Mouse (Mus musculus): ENCODE results near the gene Nrap. TPM values are rescaled to one million over a fixed set of nuclear protein-coding genes. Genes with fewer than 3 reads are reported as not detected.

Nrap gene
- polyA plus RNA-seq, 1 experiment from 2014 or later, result 9.6 TPM

DNA sequence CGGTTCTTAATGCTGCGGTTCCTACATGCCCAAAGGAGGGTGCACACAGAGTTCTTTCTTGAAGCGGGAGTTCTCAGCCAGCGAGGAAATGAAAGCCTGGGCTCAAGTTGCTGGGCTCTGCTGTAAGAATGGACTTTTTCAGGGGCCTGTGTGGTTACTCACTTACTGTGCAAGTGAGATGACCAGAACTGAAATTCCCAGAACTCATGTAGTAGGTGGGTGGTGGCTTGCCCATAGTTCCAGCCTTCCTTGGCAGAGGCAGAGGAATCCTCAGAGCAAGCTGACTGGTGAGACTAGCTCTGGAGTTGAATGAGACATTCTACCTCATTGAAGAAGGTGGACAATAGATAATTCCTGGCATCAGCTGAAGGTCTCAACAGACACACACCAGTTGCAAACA, 16.0 kb upstream of the Nrap start:
- Histone ChIP-seq H3K4me2 (ENCODE audit: low read depth, low read length) (no peak overlapping the region), H3K27me3 (replicated peaks; ENCODE audit: control insufficient read depth, insufficient read depth, low read length) (no peaks in the 10 kb centered on the region), H3K4me3 (ENCODE audit: low read depth, low read length) (no peak overlapping the region), H3K9me3 (ENCODE audit: control insufficient read depth, low read length) (no peaks in the 10 kb centered on the region), H3K27ac (replicated peaks; ENCODE audit: low read depth, low read length) (no peak overlapping the region), H3K36me3 (ENCODE audit: control insufficient read depth, insufficient read depth, low read length) (peaks cover 20% of the 10 kb centered on the region), H3K9ac (ENCODE audit: low read depth, low read length) (no peak overlapping the region), H3K4me1 (ENCODE audit: control insufficient read depth, insufficient read depth, low read length) (no peaks in the 10 kb centered on the region)
- 93% methylated on average over 4 of the region's 4 CpGs for WGBS
- no peak for DNase-seq (ENCODE audit: low spot score)
- ATAC-seq (ENCODE audit: low read depth), result no peak

DNA sequence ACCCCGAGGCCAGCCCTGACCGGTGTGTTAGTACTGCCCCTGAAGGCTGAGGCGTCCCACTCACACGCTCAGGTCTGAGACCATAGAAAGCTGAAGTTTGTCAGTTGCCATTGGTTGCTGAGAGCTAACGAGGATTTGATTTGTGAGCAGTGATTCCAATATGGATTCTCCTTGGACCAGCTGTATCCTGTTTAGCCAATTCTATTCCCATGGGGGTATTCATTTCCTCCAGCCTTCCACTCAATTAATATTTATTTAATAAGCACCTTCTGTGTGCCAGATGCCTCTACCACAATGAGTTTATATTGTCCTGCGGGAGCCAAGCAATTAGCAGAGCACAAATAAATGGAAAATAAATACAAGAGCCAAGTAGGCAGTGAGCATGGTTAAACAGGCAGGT, 12.0 kb upstream of the Nrap start:
- no peak overlapping the region for H3K4me2 ChIP-seq (ENCODE audit: low read depth, low read length)
- H3K9ac ChIP-seq (ENCODE audit: low read depth, low read length), result no peak overlapping the region
- DNase-seq (ENCODE audit: low spot score) (no peak), ATAC-seq (ENCODE audit: low read depth) (no peak)
- H3K27me3 ChIP-seq (replicated peaks; ENCODE audit: control insufficient read depth, insufficient read depth, low read length), result no peaks in the 10 kb centered on the region
- H3K4me1 ChIP-seq (ENCODE audit: control insufficient read depth, insufficient read depth, low read length), result 0 out of 2 replicates have a peak, but pooled peaks cover 6% of the 10 kb centered on the region
- H3K36me3 ChIP-seq (ENCODE audit: control insufficient read depth, insufficient read depth, low read length), result peaks cover 3% of the 10 kb centered on the region; the same call in 1 of the 2 replicates
- no peak overlapping the region for H3K4me3 ChIP-seq (ENCODE audit: low read depth, low read length)
- WGBS, result 69% methylated on average over 6 of the region's 6 CpGs
- no peak overlapping the region for H3K27ac ChIP-seq (replicated peaks; ENCODE audit: low read depth, low read length)
- H3K9me3 ChIP-seq (ENCODE audit: control insufficient read depth, low read length), result no peaks in the 10 kb centered on the region

DNA sequence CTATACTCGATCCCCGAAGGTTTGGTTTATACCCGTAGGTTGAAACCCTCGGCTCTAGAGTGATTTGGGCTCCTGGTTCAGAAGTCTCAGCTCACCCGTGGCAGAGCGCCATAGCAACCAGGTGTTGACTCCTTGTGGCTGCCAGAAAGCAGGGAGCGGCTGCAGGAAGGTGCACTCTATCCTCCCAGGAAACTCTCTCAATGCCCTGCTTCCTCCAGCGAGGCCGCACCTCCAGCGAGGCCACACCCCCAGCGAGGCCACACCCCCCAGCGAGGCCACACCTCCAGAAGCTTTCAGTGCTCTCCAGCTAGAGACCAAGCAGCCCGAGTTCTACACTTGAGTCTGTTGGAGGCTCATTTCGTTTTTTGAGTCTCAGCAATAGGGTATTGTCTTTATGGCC, 10.4 kb upstream of the Nrap start:
- Histone ChIP-seq H3K4me3 (ENCODE audit: low read depth, low read length) (no peak overlapping the region), H3K9ac (ENCODE audit: low read depth, low read length) (no peak overlapping the region), H3K36me3 (ENCODE audit: control insufficient read depth, insufficient read depth, low read length) (no peaks in the 10 kb centered on the region; the same call in 1 of the 2 replicates), H3K4me2 (ENCODE audit: low read depth, low read length) (no peak overlapping the region), H3K27me3 (replicated peaks; ENCODE audit: control insufficient read depth, insufficient read depth, low read length) (no peaks in the 10 kb centered on the region; the same call in 1 of the 2 replicates), H3K4me1 (ENCODE audit: control insufficient read depth, insufficient read depth, low read length) (peaks cover 13% of the 10 kb centered on the region; the same call in 1 of the 2 replicates), H3K9me3 (ENCODE audit: control insufficient read depth, low read length) (no peaks in the 10 kb centered on the region), H3K27ac (replicated peaks; ENCODE audit: low read depth, low read length) (no peak overlapping the region)
- DNase-seq (ENCODE audit: low spot score) (no peak), ATAC-seq (ENCODE audit: low read depth) (no peak)
- WGBS, result 47% methylated on average over 14 of the region's 14 CpGs

GRCm38 (mm10) chr19:56398528-56398795, 8.6 kb upstream of the Nrap start:
- no peak for DNase-seq (ENCODE audit: low spot score)
- Histone ChIP-seq H3K36me3 (ENCODE audit: control insufficient read depth, insufficient read depth, low read length) (no peaks in the 10 kb centered on the region), H3K4me1 (ENCODE audit: control insufficient read depth, insufficient read depth, low read length) (peaks cover 13% of the 10 kb centered on the region; the same call in 1 of the 2 replicates), H3K27ac (replicated peaks; ENCODE audit: low read depth, low read length) (no peak overlapping the region), H3K9me3 (ENCODE audit: control insufficient read depth, low read length) (no peaks in the 10 kb centered on the region), H3K4me2 (ENCODE audit: low read depth, low read length) (no peak overlapping the region), H3K4me3 (ENCODE audit: low read depth, low read length) (no peak overlapping the region), H3K9ac (ENCODE audit: low read depth, low read length) (no peak overlapping the region), H3K27me3 (replicated peaks; ENCODE audit: control insufficient read depth, insufficient read depth, low read length) (no peaks in the 10 kb centered on the region; the same call in 1 of the 2 replicates)
- ATAC-seq (ENCODE audit: low read depth), result no peak

DNA sequence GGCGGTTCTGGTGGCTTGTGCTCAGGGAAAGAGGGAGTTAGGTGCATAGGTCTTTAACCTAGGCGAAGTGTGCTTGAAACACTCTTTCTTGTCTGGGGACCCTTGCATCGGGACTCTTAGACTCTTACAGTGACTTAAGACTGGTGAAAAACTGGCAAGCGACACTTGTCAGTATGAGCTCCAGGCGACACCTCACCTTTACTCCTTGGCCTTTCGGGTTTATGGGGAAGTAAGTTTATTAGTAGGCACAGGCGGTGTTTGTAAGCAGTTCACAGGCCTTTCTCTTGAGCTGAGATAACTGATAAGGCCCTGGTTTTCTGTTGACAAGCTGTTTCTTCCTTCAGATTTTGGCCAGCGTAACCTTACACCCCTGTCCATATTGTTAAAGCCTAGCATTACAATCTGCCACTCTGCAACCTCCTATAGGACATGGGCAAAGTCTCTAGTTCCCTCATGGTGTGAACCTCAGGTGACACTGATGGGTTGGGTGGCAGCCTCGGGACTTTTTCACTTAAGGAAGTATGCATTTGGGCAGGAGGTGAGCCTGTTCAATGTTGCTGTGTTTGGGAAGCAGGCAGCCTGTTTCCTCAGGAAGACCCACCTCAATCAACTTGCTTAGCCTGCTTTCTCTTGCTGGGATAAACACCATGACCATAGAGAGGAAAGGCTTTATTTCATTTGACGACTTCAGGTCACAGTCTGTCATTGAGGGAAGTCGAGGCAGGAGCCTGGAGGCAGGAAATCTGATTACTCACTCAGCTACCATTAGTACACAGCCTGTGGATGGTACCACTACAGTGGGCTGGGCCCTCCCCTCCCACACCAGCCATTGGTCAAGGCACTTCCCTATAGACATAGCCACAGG, 8.1 kb upstream of the Nrap start:
- peaks cover 13% of the 10 kb centered on the region; the same call in 1 of the 2 replicates for H3K4me1 ChIP-seq (ENCODE audit: control insufficient read depth, insufficient read depth, low read length)
- H3K36me3 ChIP-seq (ENCODE audit: control insufficient read depth, insufficient read depth, low read length), result no peaks in the 10 kb centered on the region
- no peaks in the 10 kb centered on the region for H3K9me3 ChIP-seq (ENCODE audit: control insufficient read depth, low read length)
- H3K9ac ChIP-seq (ENCODE audit: low read depth, low read length), result peak overlapping the region; percentile 76
- no peak for ATAC-seq (ENCODE audit: low read depth)
- H3K4me2 ChIP-seq (ENCODE audit: low read depth, low read length), result peak overlapping the region; percentile 95
- WGBS, result 55% methylated on average over 11 of the region's 11 CpGs
- peak overlapping the region; percentile 78 for H3K27ac ChIP-seq (replicated peaks; ENCODE audit: low read depth, low read length)
- DNase-seq (ENCODE audit: low spot score), result no peak
- H3K4me3 ChIP-seq (ENCODE audit: low read depth, low read length), result peak overlapping the region; percentile 65
- H3K27me3 ChIP-seq (replicated peaks; ENCODE audit: control insufficient read depth, insufficient read depth, low read length), result no peaks in the 10 kb centered on the region; the same call in 1 of the 2 replicates

GRCm38 (mm10) chr19:56396669-56397621, 7.1 kb upstream of the Nrap start, which contains the start of gene Casp7:
Gene Casp7, plus strand, starts transcription at chr19:56397129.
- Histone ChIP-seq H3K4me1 (ENCODE audit: control insufficient read depth, insufficient read depth, low read length) (peaks cover 13% of the 10 kb centered on the region; the same call in 1 of the 2 replicates), H3K9me3 (ENCODE audit: control insufficient read depth, low read length) (no peaks in the 10 kb centered on the region), H3K36me3 (ENCODE audit: control insufficient read depth, insufficient read depth, low read length) (no peaks in the 10 kb centered on the region), H3K27ac (replicated peaks; ENCODE audit: low read depth, low read length) (peak within 1 kb of the TSS; percentile 78), H3K27me3 (replicated peaks; ENCODE audit: control insufficient read depth, insufficient read depth, low read length) (no peaks in the 10 kb centered on the region; the same call in 1 of the 2 replicates), H3K4me2 (ENCODE audit: low read depth, low read length) (peak within 1 kb of the TSS; percentile 95), H3K9ac (ENCODE audit: low read depth, low read length) (peak within 1 kb of the TSS; percentile 76), H3K4me3 (ENCODE audit: low read depth, low read length) (peak within 1 kb of the TSS; percentile 65)
- DNase-seq (ENCODE audit: low spot score) (peak; percentile 85), ATAC-seq (ENCODE audit: low read depth) (peak; percentile 74)
- 1% methylated on average over 38 of the region's 78 CpGs for WGBS

GRCm38 (mm10) chr19:56396227-56396626, 6.4 kb upstream of the Nrap start:
- no peak for DNase-seq (ENCODE audit: low spot score)
- H3K4me2 ChIP-seq (ENCODE audit: low read depth, low read length), result peak overlapping the region; percentile 95
- H3K27me3 ChIP-seq (replicated peaks; ENCODE audit: control insufficient read depth, insufficient read depth, low read length), result no peaks in the 10 kb centered on the region; the same call in 1 of the 2 replicates
- no peak for ATAC-seq (ENCODE audit: low read depth)
- peaks cover 13% of the 10 kb centered on the region; the same call in 1 of the 2 replicates for H3K4me1 ChIP-seq (ENCODE audit: control insufficient read depth, insufficient read depth, low read length)
- H3K27ac ChIP-seq (replicated peaks; ENCODE audit: low read depth, low read length), result no peak overlapping the region
- WGBS, result 38% methylated on average over 12 of the region's 12 CpGs
- H3K9me3 ChIP-seq (ENCODE audit: control insufficient read depth, low read length), result no peaks in the 10 kb centered on the region
- peak overlapping the region; percentile 65 for H3K4me3 ChIP-seq (ENCODE audit: low read depth, low read length)
- peak overlapping the region; percentile 76 for H3K9ac ChIP-seq (ENCODE audit: low read depth, low read length)
- H3K36me3 ChIP-seq (ENCODE audit: control insufficient read depth, insufficient read depth, low read length), result no peaks in the 10 kb centered on the region

- H3K4me3 ChIP-seq (ENCODE audit: low read depth, low read length), result no peak overlapping the region
- ATAC-seq (ENCODE audit: low read depth) (no peak), DNase-seq (ENCODE audit: low spot score) (no peak)
- H3K9ac ChIP-seq (ENCODE audit: low read depth, low read length), result no peak overlapping the region
- no peaks in the 10 kb centered on the region; the same call in 1 of the 2 replicates for H3K27me3 ChIP-seq (replicated peaks; ENCODE audit: control insufficient read depth, insufficient read depth, low read length)
- H3K4me1 ChIP-seq (ENCODE audit: control insufficient read depth, insufficient read depth, low read length), result peaks cover 13% of the 10 kb centered on the region; the same call in 1 of the 2 replicates
- 88% methylated on average over 16 of the region's 16 CpGs for WGBS
- no peaks in the 10 kb centered on the region for H3K36me3 ChIP-seq (ENCODE audit: control insufficient read depth, insufficient read depth, low read length)
- H3K27ac ChIP-seq (replicated peaks; ENCODE audit: low read depth, low read length), result no peak overlapping the region
- H3K4me2 ChIP-seq (ENCODE audit: low read depth, low read length), result no peak overlapping the region
- no peaks in the 10 kb centered on the region for H3K9me3 ChIP-seq (ENCODE audit: control insufficient read depth, low read length)
Measured at GRCm38 (mm10) chr19:56395183-56395935, 5.5 kb upstream of the Nrap start.

All from embryonic facial prominence, embryonic 14.5 days (tissue).